In the genomic region with DNA sequence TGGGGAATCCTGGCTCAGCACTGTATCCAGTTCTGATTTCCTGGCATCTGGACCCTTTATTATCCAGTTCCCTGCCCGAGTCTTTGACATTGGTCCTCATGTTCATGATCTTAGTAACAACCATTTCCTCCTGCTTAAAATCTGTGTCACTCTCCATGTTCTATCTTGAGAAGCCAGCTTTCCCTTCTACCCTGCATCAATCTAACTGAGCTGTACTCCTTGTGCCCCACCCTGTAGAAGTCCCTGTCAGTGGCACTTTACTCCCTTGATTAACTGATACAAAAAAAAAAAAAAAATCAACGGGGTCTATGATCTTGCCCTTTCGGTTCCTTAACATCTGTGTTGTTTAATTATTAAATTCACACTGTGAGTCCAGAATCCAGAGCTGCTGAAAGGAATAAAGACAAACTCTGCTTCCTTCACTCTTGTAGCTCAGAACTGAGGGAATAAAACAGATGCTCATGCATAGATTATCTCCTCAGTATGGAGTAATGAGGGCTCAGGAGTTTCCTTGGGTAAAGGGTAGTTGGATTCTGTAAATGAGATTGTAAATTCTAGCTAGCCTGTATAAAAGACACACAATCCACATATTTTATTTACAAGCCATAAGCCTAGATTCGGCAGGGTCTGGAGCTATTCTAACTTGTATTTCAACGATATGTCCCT, we compare ENCODE assay signal across 20 mouse cellular contexts.
"Had no signal": no experiment of that assay in that cellular context is flagged by ENCODE, and none has a peak within 500 bp of the region (broad histone marks: within the 10 kb centered on the region; RNA-seq: fewer than 3 reads in every experiment).

No protein-coding gene starts in this region.

- DNase-seq: kidney, adult 9 months; kidney, postnatal 36 days; layer of hippocampus, adult 9-11 months; layer of hippocampus, postnatal 36 days; liver; liver, embryonic 13.5 days; liver, postnatal 0 days; lung, postnatal 14 days; retina, postnatal 1 day; right cerebral cortex, postnatal 4 days; spleen, adult 18-20 months; thymus, postnatal 4 days had no signal

- H3K27ac ChIP-seq: kidney, postnatal 0 days; limb, embryonic 12.5 days; liver, embryonic 13.5 days; lung, embryonic 15.5 days; macrophage; stomach, embryonic 15.5 days had no signal

- H3K9me3 ChIP-seq: limb, embryonic 12.5 days; liver, embryonic 13.5 days; lung, embryonic 15.5 days; megakaryocyte, embryonic 14.5 days; stomach, embryonic 15.5 days had no signal

- H3K4me3 ChIP-seq: limb, embryonic 12.5 days; liver, embryonic 13.5 days; lung, embryonic 15.5 days; megakaryocyte, embryonic 14.5 days; myocyte; stomach, embryonic 15.5 days had no signal

- H3K36me3 ChIP-seq: limb, embryonic 12.5 days; liver, embryonic 13.5 days; lung, embryonic 15.5 days; stomach, embryonic 15.5 days had no signal

- H3K4me1 ChIP-seq: limb, embryonic 12.5 days; liver, embryonic 13.5 days; lung, embryonic 15.5 days; megakaryocyte, embryonic 14.5 days; stomach, embryonic 15.5 days had no signal

- H3K9ac ChIP-seq: limb, embryonic 12.5 days; liver, embryonic 13.5 days; liver, postnatal 0 days; lung, embryonic 15.5 days; stomach, embryonic 15.5 days had no signal

- ATAC-seq: intestine, postnatal 0 days; liver, postnatal 0 days had no signal

- H3K4me2 ChIP-seq: limb, embryonic 12.5 days; liver, embryonic 13.5 days; lung, embryonic 15.5 days; stomach, embryonic 15.5 days had no signal

- H3K27me3 ChIP-seq: limb, embryonic 12.5 days; liver, embryonic 13.5 days; lung, embryonic 15.5 days; megakaryocyte, embryonic 14.5 days; stomach, embryonic 15.5 days had no signal
